Mouse (Mus musculus): Measurements from ENCODE around the gene Hist1h2bg.
"Not testable (repeated sequence)": the region's sequence is repeated elsewhere in the genome, so short reads cannot be mapped to it uniquely, and the experiment has no call there.

Hist1h2bg gene

DNA sequence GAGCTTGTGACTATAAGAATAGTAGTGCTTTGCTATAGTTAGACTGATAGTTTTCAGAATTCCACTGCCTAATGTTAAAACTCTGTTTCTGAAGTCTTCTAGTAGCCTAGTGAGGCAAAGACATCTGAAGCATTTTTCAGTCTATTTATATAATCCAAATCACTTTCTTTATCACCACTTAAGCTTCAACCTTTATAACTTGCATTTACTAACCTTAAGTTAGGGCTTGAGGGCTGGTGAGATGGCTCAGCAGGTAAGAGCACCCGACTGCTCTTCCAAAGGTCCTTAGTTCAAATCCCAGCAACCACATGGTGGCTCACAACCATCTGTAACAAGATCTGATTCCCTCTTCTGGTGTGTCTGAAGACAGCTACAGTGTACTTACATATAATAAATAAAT lies 31.4 kb upstream of the Hist1h2bg start:
- not testable (repeated sequence) for DNase-seq (ENCODE audit: low spot score)

DNA sequence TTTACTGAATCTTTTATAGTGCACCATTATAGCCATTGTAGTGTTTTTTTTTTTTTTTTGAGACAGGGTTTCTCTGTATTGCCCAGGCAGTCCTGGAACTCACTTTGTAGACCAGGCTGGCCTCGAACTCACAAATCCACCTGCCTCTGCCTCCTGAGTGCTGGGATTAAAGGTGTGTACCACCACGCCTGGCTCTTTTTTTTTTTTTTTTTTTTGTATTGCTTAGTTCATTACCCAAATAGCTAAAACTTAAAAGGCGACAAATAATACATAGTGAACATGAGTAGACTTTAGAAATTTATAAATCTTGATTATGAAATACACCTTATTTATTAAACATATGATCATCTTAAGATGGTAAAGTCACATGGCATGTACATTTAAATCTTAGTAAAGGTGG lies 29.7 kb upstream of the Hist1h2bg start:
- DNase-seq (ENCODE audit: low spot score), result no peak

DNA sequence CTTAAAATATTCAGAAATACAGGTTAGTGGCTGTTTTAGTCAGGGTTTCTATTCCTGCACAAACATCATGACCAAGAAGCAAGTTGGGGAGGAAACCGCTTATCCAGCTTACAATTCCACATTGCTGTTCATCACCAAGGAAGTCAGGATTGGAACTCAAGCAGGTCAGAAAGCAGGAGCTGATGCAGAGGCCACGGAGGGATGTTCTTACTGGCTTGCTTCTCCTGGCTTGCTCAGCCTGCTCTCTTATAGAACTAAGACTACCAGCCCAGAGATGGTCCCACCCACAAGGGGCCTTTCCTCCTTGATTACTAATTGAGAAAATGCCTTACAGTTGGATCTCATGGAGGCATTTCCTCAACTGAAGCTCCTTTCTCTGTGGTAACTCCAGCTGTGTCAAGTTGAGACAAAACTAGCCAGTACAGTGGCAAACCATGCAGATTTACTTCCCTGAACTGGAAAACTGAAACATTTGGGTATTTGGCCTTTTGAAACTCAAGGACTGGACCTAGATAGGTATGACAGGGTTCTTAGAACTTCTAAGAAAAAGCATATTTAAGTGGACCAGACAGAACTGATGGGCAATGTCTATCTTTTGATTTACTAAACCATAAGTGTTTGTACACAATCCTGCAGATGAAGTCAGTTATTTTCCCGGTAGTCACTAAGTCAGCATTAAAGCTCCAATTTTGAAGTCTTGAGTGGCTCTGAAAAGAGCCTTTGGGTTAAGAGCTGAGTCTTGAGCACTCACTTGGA lies 28.8 kb upstream of the Hist1h2bg start:
- DNase-seq (ENCODE audit: low spot score), result not testable (repeated sequence)

DNA sequence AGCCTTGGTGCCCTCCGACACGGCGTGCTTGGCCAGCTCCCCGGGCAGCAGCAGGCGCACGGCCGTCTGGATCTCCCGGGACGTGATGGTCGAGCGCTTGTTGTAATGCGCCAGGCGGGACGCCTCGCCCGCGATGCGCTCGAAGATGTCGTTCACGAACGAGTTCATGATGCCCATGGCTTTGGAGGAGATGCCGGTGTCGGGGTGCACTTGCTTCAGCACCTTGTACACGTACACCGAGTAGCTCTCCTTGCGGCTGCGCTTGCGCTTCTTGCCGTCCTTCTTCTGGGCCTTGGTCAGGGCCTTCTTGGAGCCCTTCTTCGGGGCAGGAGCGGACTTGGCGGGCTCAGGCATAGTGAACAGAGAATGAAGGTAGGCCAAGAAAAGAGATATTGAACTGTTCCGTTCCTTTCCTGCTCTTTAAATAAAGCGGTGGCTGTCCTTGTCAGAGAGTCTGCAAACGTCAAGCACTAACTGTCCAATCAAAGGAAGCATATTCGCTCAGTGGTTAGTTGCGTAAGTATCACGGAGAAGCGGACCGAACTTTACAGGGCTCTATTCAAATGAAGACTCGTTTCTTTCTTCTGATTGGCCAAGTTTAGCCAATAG lies 28.1 kb upstream of the Hist1h2bg start, which contains the start of gene Hist1h2bh:
TSS of gene Hist1h2bh (minus strand) at position 394 of the 609 bp plus-strand sequence.
- peak; percentile 95 for DNase-seq (ENCODE audit: low spot score)

DNA sequence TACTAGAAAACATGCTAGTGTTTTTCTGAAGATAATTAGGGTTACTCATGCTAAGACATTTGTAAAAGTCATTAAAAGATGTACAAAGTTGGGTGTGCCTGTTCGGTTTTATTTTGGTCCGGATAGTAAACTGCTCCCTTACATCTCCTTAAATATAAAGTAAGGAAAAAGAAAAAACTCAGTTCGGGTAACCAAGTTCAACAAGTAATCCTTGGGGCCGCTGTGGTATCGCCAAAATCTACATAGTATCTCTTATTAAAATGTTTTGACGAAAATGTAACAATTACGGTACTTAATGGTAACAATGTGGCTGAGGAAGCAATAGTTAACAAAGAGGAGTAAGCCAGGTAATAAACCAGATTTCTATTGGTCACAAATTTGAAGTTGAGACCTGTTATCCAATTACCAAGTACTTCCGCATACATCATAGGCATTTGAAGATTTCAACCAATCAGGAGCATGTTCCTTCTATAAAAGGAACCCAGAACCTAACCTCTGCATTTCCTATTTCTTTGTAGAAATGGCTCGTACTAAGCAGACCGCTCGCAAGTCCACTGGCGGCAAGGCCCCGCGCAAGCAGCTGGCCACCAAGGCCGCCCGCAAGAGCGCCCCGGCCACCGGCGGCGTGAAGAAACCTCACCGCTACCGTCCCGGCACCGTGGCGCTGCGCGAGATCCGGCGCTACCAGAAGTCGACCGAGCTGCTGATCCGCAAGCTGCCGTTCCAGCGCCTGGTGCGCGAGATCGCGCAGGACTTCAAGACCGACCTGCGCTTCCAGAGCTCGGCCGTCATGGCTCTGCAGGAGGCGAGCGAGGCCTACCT lies 27.0 kb upstream of the Hist1h2bg start, which contains the start of gene Hist1h3f:
TSS of gene Hist1h3f (plus strand) at position 88 of the 822 bp plus-strand sequence.
- DNase-seq (ENCODE audit: low spot score), result peak; percentile 92

DNA sequence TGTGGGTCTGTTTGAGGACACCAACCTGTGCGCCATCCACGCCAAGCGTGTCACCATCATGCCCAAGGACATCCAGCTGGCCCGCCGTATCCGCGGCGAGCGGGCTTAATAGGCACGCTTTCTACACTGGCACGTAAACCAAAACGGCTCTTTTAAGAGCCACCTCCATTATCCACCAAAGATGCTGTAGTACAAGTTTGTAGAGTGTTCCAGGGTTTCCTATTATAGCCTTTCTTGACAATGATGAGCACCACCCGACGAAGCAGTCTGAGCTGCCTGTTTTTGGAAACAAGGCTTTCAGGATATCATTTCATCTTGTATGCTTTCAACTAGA lies 26.4 kb upstream of the Hist1h2bg start:
- not testable (repeated sequence) for DNase-seq (ENCODE audit: low spot score)

DNA sequence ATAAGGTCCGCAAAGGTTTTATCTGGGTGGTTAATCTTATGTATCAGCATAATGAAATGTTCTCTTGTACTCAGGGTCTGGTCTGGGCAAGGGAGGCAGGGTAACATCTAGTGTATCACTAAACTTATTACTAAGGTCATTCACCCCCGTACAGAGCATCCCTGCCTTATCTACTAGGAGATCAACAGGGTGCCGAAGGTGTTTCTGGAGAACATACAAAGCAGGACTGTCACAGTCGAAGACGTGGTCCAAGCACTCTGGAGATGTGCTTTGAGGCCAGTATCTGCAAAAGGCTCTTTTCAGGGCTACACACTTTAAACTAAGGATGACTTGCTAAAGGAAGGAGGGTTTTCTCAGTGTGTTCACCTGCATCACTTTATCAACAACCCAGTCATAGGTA lies 24.5 kb upstream of the Hist1h2bg start:
- no peak for DNase-seq (ENCODE audit: low spot score)

DNA sequence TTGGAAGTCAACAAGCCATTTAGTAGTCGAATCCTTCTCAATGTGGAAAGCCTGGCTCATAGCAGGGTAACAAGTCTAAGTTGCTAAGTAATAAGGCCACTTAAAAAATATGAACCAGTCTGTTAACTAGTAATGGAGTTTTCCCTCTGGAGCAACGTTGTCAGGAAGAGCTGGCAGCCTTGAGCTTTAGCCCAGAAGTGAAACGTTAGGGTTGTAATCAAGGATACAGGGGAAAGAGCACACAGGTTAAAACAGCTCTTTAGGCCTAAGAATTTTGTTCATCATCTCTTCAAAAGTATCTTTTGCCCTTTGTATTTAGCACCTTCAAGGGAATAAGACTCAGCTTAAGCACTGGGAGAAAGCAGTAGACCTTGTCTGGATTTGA lies 20.4 kb upstream of the Hist1h2bg start:
- peak; percentile 63 for DNase-seq (ENCODE audit: low spot score)

DNA sequence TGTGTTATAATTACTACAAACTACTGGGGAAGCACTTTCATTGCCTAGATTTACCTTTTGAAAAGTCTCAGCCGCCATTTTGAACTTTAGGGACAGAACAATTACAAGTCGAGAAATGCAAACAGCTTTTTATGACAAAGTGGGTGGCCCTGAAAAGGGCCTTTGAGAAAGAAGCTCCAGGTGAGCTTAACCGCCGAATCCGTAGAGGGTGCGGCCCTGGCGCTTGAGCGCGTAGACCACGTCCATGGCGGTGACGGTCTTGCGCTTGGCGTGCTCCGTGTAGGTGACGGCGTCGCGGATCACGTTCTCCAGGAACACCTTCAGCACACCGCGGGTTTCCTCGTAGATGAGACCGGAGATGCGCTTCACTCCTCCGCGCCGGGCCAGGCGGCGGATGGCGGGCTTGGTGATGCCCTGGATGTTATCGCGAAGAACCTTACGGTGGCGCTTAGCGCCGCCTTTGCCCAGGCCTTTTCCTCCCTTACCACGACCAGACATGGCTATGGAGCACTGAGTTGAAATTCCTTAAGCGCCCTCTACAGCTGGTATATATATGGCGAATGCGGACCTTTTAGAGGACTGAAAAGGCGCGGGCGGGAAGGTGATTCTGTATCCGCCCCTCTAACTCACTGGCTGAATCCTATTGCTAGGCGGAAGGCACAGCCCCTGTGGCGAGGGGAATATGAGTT lies 19.9 kb upstream of the Hist1h2bg start, which contains the start of gene Hist1h4f:
TSS of gene Hist1h4f (minus strand) at position 503 of the 689 bp plus-strand sequence.
- peak; percentile 95 for DNase-seq (ENCODE audit: low spot score)

DNA sequence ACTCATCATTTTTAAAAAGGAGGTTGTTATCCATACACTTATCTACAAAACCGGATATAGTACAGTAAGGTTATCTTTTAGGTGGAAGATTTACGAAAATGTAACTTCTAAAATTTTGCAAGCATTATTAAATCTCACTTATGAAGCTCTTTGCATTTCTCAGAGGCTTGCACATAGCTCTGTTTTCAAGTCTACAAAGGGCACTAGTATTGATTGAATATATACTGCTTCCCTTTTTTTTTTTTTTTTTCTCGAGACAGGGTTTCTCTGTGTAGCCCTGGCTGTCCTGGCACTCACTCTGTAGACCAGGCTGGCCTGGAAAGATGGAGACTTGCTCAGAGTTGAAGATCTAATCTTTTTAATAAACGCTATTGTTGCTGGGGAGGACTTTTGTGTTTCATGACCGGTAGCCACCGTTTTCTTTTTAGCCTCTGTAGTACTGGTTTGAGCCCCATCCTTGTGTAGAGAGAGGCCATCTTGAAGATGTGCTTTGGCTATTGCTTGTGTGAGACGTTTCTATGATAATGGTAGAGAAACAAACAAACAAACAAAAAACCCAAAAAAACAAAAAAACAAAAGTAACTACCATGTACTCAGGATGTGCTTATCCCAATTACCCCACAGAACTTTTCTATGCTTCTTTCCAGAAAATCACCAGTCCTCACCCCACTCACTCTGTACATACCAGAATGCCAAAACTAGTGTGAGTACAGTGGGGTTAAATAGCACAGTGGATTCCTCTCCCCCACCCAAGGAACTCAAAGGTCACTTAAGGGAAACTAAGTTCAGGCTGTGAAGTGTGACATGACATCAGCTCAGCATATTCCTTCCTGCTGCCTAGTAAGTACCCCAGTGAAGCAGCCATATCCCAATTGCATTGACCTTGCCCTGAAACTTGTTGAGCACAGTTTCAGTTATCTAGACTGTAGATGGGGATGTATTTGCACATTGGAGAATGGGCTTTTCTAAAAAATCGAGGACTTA lies 19.0 kb upstream of the Hist1h2bg start:
- DNase-seq (ENCODE audit: low spot score), result peak; percentile 12

DNA sequence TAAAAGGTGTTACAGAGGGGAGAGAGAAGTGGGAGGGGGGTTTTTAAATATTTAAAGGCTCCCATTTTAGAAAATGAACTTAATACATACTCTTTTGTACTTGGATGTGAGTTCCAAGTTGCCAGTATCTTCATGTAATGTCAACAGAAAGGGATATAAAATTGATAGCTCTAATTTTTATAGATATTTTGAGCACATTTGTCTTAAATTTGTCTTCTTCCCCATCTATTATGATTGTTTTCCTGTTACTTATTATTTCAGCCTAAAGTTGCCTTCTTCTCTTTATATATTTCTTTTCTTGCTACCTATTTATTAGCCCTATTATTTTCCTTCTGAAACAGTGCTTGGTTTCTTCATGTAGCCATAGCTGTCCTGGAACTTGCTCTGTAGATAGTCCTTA lies 18.2 kb upstream of the Hist1h2bg start, which contains the start of gene Hist1h1d:
TSS of gene Hist1h1d (plus strand) at position 301 of the 400 bp plus-strand sequence.
- no peak for DNase-seq (ENCODE audit: low spot score)

DNA sequence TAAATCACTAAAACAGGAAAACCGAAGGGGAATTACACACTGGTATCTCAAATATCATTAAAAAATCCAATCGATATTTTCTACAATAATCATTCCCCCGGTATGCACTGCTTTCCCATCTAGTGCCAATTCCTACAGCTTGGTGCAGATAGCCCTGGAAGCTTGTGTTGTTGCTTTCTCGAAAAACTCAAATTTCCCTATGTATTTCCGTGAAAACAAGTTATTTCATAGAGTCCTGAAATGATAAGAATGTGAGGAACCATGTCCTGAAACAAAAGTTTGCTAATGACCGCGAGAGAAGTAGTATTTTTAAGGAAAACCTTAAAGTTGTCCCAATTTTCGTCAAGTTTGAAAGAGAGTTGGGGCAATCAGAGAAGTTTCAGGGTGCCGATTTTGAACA lies 16.8 kb upstream of the Hist1h2bg start:
- no peak for DNase-seq (ENCODE audit: low spot score)

DNA sequence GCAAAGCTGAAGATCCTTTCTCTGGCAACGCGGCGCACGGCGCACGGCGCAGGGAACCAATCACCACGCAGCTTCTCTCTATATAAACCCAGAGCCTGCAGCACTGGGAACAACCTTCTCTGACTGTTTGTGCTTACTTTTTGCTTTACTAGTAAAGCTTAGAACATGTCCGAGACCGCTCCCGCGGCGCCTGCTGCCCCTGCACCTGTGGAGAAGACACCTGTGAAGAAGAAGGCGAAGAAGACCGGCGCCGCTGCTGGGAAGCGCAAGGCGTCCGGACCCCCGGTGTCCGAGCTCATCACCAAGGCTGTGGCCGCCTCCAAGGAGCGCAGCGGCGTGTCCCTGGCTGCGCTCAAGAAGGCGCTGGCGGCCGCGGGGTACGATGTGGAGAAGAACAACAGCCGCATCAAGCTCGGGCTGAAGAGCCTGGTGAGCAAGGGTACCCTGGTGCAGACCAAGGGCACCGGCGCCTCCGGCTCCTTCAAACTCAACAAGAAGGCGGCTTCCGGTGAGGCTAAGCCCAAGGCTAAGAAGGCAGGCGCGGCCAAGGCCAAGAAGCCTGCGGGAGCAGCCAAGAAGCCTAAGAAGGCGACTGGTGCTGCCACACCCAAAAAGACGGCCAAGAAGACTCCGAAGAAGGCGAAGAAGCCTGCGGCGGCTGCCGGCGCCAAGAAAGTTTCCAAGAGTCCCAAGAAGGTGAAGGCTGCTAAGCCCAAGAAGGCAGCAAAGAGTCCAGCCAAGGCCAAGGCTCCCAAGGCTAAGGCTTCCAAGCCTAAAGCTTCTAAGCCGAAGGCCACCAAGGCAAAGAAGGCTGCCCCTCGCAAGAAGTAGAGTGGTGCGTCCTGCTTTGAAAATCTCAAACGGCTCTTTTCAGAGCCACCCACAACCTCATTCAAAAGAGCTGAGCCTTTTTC lies 16.0 kb upstream of the Hist1h2bg start:
- DNase-seq (ENCODE audit: low spot score), result peak; percentile 92

DNA sequence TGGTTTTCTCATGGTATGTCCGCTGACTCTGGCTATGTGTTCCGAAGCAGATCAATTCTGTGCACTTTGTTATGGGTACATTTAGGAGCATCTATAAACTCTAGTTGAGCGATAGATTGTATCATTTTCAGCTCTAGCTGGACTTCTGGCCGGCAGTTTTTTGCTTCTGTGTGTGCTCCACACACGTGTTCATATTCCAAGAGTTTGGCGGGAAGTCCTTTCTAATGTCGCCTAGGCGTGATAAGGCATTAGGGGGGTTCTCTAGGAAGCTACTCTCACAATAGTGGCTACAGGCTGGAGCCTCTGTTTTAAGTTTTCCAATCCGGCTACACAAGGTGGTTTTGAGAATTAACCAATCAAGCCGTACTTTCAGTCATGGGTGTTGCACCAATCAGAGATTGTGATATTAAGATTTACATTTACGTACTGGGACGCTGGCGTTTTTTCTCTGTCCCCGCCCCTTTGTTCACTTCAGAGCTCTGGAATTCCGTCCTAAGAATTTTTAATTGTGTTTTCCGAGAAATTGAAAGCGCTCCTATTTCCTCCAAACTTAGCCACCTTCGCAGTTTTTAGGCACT lies 15.3 kb upstream of the Hist1h2bg start:
- peak; percentile 93 for DNase-seq (ENCODE audit: low spot score)

DNA sequence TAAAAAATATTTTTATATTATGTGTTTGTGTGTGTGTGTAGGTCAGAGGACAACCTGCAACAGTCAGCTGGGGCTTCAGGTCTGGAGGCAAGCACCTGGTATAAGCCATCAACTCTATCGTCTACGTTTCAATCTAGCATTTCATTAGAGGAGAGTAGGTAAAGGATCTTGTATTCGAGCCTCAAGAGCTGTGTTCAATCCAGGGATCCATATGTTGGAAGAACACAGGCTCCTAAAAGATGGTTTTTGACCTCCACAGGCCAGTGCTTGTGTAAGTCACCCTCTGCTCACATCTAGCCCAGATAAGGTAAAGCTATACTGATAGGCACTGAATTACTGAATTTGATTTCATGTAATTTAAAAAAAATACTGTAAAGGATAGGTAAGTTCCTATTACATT lies 14.3 kb upstream of the Hist1h2bg start:
- peak; percentile 24 for DNase-seq (ENCODE audit: low spot score)

DNA sequence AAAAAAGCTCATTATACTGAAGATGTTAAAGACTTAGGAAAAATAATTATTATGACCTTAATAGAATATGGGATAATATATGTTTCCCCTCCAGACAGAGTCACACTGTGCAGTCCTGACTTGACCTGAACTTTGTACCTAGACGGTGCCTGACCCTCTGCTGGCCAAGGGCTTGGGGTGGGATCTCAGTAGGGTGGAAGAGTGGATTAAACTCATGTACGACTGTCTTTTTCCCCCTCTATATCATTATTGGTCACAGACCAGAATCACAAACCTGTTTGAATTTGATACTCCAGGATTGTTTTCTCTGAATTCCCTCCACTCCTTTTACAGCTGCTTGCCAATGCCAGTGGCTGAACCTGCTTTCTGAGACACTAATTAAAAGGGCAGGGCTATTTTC lies 10.5 kb upstream of the Hist1h2bg start:
- not testable (repeated sequence) for DNase-seq (ENCODE audit: low spot score)

DNA sequence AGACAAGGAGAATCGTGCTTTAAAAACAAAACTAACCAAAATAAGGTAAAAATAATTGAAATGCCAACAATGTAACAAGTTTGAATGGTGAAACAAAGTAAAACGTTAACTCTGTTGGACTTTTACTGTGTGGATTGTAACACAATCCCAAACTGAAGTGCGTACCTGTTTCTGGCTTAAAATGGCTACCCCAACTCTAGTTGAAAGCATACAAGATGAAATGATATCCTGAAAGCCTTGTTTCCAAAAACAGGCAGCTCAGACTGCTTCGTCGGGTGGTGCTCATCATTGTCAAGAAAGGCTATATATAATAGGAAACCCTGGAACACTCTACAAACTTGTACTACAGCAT lies 9.7 kb upstream of the Hist1h2bg start:
- DNase-seq (ENCODE audit: low spot score), result not testable (repeated sequence)

DNA sequence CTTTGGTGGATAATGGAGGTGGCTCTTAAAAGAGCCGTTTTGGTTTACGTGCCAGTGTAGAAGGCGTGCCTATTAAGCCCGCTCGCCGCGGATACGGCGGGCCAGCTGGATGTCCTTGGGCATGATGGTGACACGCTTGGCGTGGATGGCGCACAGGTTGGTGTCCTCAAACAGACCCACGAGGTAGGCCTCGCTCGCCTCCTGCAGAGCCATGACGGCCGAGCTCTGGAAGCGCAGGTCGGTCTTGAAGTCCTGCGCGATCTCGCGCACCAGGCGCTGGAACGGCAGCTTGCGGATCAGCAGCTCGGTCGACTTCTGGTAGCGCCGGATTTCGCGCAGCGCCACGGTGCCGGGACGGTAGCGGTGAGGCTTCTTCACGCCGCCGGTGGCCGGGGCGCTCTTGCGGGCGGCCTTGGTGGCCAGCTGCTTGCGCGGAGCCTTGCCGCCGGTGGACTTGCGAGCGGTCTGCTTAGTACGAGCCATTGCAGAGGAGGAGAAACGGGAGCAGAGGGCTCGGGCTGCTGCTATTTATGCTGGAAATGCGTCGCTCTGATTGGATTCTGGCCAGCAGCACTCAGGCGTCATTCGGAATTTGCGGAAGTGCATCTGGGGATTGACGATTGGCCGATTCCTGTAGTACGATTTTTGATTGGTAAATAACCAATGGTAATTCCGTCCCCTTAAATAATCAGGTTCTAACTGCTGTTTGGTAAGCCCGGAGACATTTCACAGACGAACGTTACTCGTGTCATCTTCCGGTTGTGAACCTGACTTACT lies 9.1 kb upstream of the Hist1h2bg start, which contains the start of gene Hist1h3e:
TSS of gene Hist1h3e (minus strand) at position 487 of the 777 bp plus-strand sequence.
- DNase-seq (ENCODE audit: low spot score), result peak; percentile 98

Measured in embryo, embryonic 10 days (tissue).